Mouse (Mus musculus) hematopoietic stem cell, adult 5-6 weeks (primary cell): Measurements from ENCODE around the gene Mettl9. TPM values are rescaled to one million over a fixed set of nuclear protein-coding genes. Genes with fewer than 3 reads are reported as not detected.

Experiments used
- ATAC-seq, 2 experiments: fragments of 125-278 bp in 1 of 2; replicated peaks in 1 of 2; 2 replicates each; pipeline ENCODE4 v1.8.0; 2016 to 2017; ENCODE audit warnings: inconsistent platforms in 2 of 2, mild to moderate bottlenecking in 2 of 2, moderate number of reproducible peaks in 2 of 2, low read depth in 1 of 2, moderate TSS enrichment in 1 of 2; ENCODE audit not compliant: low FRiP score in 2 of 2, poor library complexity in 2 of 2, severe bottlenecking in 2 of 2, insufficient read depth in 1 of 2, low TSS enrichment in 1 of 2
- total RNA-seq: library from RNA; stranded (forward); fragments of 172-1452, 232-1000 nt; gene quantifications from 2 replicates; pipeline ENCODE4 v1.2.3, GENCODE M21; 2017

The Mettl9 gene
- total RNA-seq, 1 experiment from 2014 or later = 123 TPM

GRCm38 (mm10) chr7:121081816-121082215 is 47.6 kb downstream of the Mettl9 start:
- ATAC-seq = no peak

GRCm38 (mm10) chr7:121082949-121083513 is 48.8 kb downstream of the Mettl9 start:
- ATAC-seq = no peak

- no peak for ATAC-seq
Observed at GRCm38 (mm10) chr7:121084840-121085453, 50.7 kb downstream of the Mettl9 start.

GRCm38 (mm10) chr7:121085500-121085899 is 51.3 kb downstream of the Mettl9 start:
- no peak for ATAC-seq

GRCm38 (mm10) chr7:121088745-121089144 is 54.5 kb downstream of the Mettl9 start:
- no peak for ATAC-seq

- ATAC-seq = no peak
Observed at GRCm38 (mm10) chr7:121090748-121091147, 56.5 kb downstream of the Mettl9 start.

GRCm38 (mm10) chr7:121093026-121093425 is 58.8 kb downstream of the Mettl9 start:
- no peak for ATAC-seq

GRCm38 (mm10) chr7:121098614-121099389 is 64.6 kb downstream of the Mettl9 start:
- no peak for ATAC-seq

GRCm38 (mm10) chr7:121107851-121108250 is 73.6 kb downstream of the Mettl9 start:
- ATAC-seq = no peak

GRCm38 (mm10) chr7:121111321-121111720 is 77.1 kb downstream of the Mettl9 start:
- ATAC-seq = no peak

GRCm38 (mm10) chr7:121111762-121112161 is 77.5 kb downstream of the Mettl9 start:
- no peak for ATAC-seq

GRCm38 (mm10) chr7:121120143-121120818 is 86.0 kb downstream of the Mettl9 start:
- ATAC-seq = peak; percentile 59 to 89

Other genes starting within 250 kb of the Mettl9 start
- gene Gm5737, start 222.1 kb upstream of the Mettl9 start, total RNA-seq = not detected in 2 replicates
- gene Eef2k, start 191.6 kb upstream of the Mettl9 start, total RNA-seq = 146 and 162 TPM in 2 replicates
- 25.8 and 28.4 TPM in 2 replicates for gene Polr3e, start 116.7 kb upstream of the Mettl9 start, total RNA-seq
- gene Cdr2, start 52.1 kb upstream of the Mettl9 start, total RNA-seq = 1.4 and 9.1 TPM in 2 replicates
- gene Mfsd13b, start 51.9 kb upstream of the Mettl9 start, total RNA-seq = not detected in 2 replicates
- gene Igsf6, start 40.1 kb downstream of the Mettl9 start, total RNA-seq = 21.9 and 62.2 TPM in 2 replicates
- 0.38 and 0.69 TPM in 2 replicates for gene Otoa, start 47.2 kb downstream of the Mettl9 start, total RNA-seq